ENCODE assay signal across 9 mouse cellular contexts in the genomic region with DNA sequence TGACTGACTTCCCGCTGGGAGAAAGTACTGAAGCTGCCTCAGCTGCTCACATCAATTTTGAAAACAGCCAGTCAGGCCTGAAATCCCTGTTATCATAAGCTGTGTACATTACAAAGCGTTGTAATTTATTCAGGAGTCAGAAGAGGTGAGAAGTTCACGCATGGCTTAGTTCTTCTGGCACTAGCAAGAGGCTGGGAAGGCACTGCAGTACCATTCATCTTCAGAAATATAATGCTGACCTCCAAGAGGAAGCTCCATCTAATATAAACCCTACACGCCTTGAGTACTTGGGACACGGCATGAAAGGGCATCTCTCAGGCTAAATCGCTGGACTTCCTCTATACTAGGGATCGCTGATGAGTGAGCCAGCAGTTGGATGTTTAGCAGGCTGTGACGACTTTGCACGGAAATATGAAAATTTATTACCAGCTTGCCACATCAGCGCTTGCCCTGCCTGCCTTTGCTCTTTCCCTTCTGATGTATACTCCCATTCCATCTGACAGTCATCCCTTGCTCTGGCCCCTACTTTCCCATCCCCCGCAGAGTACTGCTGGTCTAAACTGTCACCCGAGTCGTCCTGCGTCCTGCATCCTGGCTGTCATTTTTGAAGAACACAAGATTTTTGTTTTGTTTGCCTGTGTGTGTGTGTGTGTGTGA.
DNase-seq lines count a peak whose midpoint lies in the region; ATAC-seq and TF ChIP-seq lines count a peak whose summit lies in the region.
"Had no signal": no experiment of that assay in that cellular context is flagged by ENCODE, and none has a peak within 500 bp of the region (broad histone marks: within the 10 kb centered on the region; RNA-seq: fewer than 3 reads in every experiment).

No protein-coding gene starts in this region.

- 2% methylated on average over 14 of the region's 14 CpGs for WGBS in midbrain, postnatal 0 days

- no peak for DNase-seq in gastrocnemius, adult 2 months
- no peak for DNase-seq in gastrocnemius, postnatal 25 days
- DNase-seq in testis, postnatal 14 days (ENCODE audit: low spot score) = no peak
- peak in 1 of 2 experiments; percentile 16 for DNase-seq in layer of hippocampus, adult 2 months (ENCODE audit: low spot score in 2 of 2)
- peak; percentile 49 for DNase-seq in midbrain, postnatal 0 days (ENCODE audit: low spot score)
- no peak for DNase-seq in thymus, adult 18-20 months
- no peak for DNase-seq in urinary bladder, postnatal 4 days (ENCODE audit: low spot score in 2 of 2)

- ATAC-seq in midbrain, postnatal 0 days (ENCODE audit: low FRiP score) = peak; percentile 77

- intact Hi-C loops in gastrocnemius, adult 2 months (cut with DNase I) = no loop called here

- no peak overlapping the region for H3K27ac ChIP-seq in gastrocnemius, adult 2 months
- no peak overlapping the region for H3K27ac ChIP-seq in testis, adult 2 months (ENCODE audit: control insufficient read depth, insufficient read depth, low read depth, low read length)
- H3K27ac ChIP-seq in layer of hippocampus, adult 2 months = peak overlapping the region; percentile 85
- H3K27ac ChIP-seq in midbrain, postnatal 0 days (ENCODE audit: low read depth, low read length) = peak overlapping the region; percentile 72

- H3K4me3 ChIP-seq in gastrocnemius, adult 2 months = peak overlapping the region; percentile 52
- peak overlapping the region; percentile 25; the same call in 1 of the 2 replicates for H3K4me3 ChIP-seq in testis, adult 2 months (ENCODE audit: control insufficient read depth, low read depth, low read length)
- H3K4me3 ChIP-seq in layer of hippocampus, adult 2 months = peak overlapping the region; percentile 53
- peak overlapping the region; percentile 49 for H3K4me3 ChIP-seq in midbrain, postnatal 0 days (ENCODE audit: low read depth, low read length)

- peak overlapping the region; percentile 70 for H3K4me2 ChIP-seq in midbrain, postnatal 0 days (ENCODE audit: low read depth, low read length, poor library complexity, severe bottlenecking)

- no peak for TF ChIP-seq POLR2A in testis, adult 2 months (IDR thresholded peaks at IDR 0.05; ENCODE audit: control insufficient read depth, low read depth, low read length)

- H3K9ac ChIP-seq in midbrain, postnatal 0 days (replicated peaks; ENCODE audit: low read length, poor library complexity, severe bottlenecking) = peak overlapping the region; percentile 54

- H3K36me3 ChIP-seq in testis, adult 2 months (ENCODE audit: control insufficient read depth, insufficient read depth, low read length) = no peaks in the 10 kb centered on the region
- no peaks in the 10 kb centered on the region for H3K36me3 ChIP-seq in midbrain, postnatal 0 days (ENCODE audit: insufficient read depth, low read length)

- H3K9me3 ChIP-seq in midbrain, postnatal 0 days (ENCODE audit: low read length) = no peaks in the 10 kb centered on the region

- no peaks in the 10 kb centered on the region for H3K27me3 ChIP-seq in testis, adult 2 months (ENCODE audit: control insufficient read depth, insufficient read depth, low read length)
- no peaks in the 10 kb centered on the region for H3K27me3 ChIP-seq in midbrain, postnatal 0 days (ENCODE audit: insufficient read depth, low read length)
- H3K27me3 ChIP-seq: CH12.LX had no signal

- peaks cover 3% of the 10 kb centered on the region; the same call in 1 of the 2 replicates for H3K4me1 ChIP-seq in testis, adult 2 months (ENCODE audit: control insufficient read depth, insufficient read depth, low read length)
- H3K4me1 ChIP-seq in midbrain, postnatal 0 days (ENCODE audit: insufficient read depth, low read length) = no peaks in the 10 kb centered on the region

- TF ChIP-seq CTCF in gastrocnemius, adult 2 months (IDR thresholded peaks at IDR 0.05) = no peak
- TF ChIP-seq CTCF in testis, adult 2 months (IDR thresholded peaks at IDR 0.05; ENCODE audit: control insufficient read depth, insufficient read depth, insufficient replicate concordance, low read depth, low read length) = no peak
- TF ChIP-seq CTCF in layer of hippocampus, adult 2 months (conservative IDR thresholded peaks at IDR 0.05) = no peak
- TF ChIP-seq CTCF in midbrain, postnatal 0 days (IDR thresholded peaks at IDR 0.05) = no peak

Comparison
In these comparisons a context has a peak if more than half of its experiments do, and no peak if none do; other contexts are left out.
1. H3K27ac ChIP-seq: peak in layer of hippocampus, adult 2 months (single experiment) and midbrain, postnatal 0 days (single experiment); none in gastrocnemius, adult 2 months (single experiment) and testis, adult 2 months (single experiment).
2. Peak in every context shown above with its lines, with median percentiles within 50 percentile points of each other: H3K4me3 ChIP-seq.